ENCODE assay signal across 2 mouse cellular contexts in genomic region chr8:106051068-106051467, GRCm38 (mm10).
TF ChIP-seq lines count a peak whose summit lies in the region.

No protein-coding gene starts in this region.

TF ChIP-seq in CH12.LX, 34 proteins besides CTCF, POLR2A, EP300 and RAD21:
- TF ChIP-seq E2F4 (IDR thresholded peaks at IDR 0.05; ENCODE audit: insufficient replicate concordance, low read depth, low read length) (no peak), ELF1 (IDR thresholded peaks at IDR 0.05; ENCODE audit: low read depth, low read length) (no peak), HCFC1 (IDR thresholded peaks at IDR 0.05; ENCODE audit: low read depth, low read length) (no peak), MEF2A (IDR thresholded peaks at IDR 0.05; ENCODE audit: borderline replicate concordance, low read depth, low read length) (no peak), TCF12 (IDR thresholded peaks at IDR 0.05; ENCODE audit: low read depth, low read length) (peak; percentile 20; the same call in 1 of the 2 replicates), MAX (IDR thresholded peaks at IDR 0.05; ENCODE audit: low read length) (no peak), RCOR1 (conservative IDR thresholded peaks at IDR 0.05; ENCODE audit: low read depth, low read length) (no peak), SMC3 (IDR thresholded peaks at IDR 0.05; ENCODE audit: low read depth, low read length) (no peak), ZMIZ1 (IDR thresholded peaks at IDR 0.05; ENCODE audit: low read depth, low read length) (no peak), USF1 (IDR thresholded peaks at IDR 0.05; ENCODE audit: low read depth, low read length) (no peak), CHD2 (IDR thresholded peaks at IDR 0.05; ENCODE audit: low read length) (no peak), CHD1 (IDR thresholded peaks at IDR 0.05; ENCODE audit: low read depth, low read length) (peak; percentile 63; the same call in 1 of the 2 replicates), TBP (conservative IDR thresholded peaks at IDR 0.05; ENCODE audit: low read depth, low read length) (no peak), JUN (IDR thresholded peaks at IDR 0.05; ENCODE audit: insufficient read depth, low read depth, low read length) (no peak)
TF ChIP-seq in CH12.LX: peak in this region for 2.

TF ChIP-seq in myocyte, 11 proteins besides CTCF, POLR2A, EP300 and RAD21:
- peak; percentile 39 to 80 (median 56) for TF ChIP-seq MYOD1 (IDR thresholded peaks at IDR 0.05; ENCODE audit: control insufficient read depth in 1 of 3, insufficient read length in 2 of 3, low read depth in 2 of 3)
- TF ChIP-seq TCF3 (IDR thresholded peaks at IDR 0.05; ENCODE audit: insufficient read length, low read depth): no peak
- no peak for TF ChIP-seq USF1 (IDR thresholded peaks at IDR 0.05; ENCODE audit: low read depth)
- no peak for TF ChIP-seq MAX (IDR thresholded peaks at IDR 0.05; ENCODE audit: low read depth)
- TF ChIP-seq SRF (IDR thresholded peaks at IDR 0.05; ENCODE audit: control insufficient read depth, insufficient read length, low read depth): no peak
- TF ChIP-seq REST (IDR thresholded peaks at IDR 0.05; ENCODE audit: insufficient read depth, insufficient read length): no peak
- no peak for TF ChIP-seq POLR2AphosphoS2 (IDR thresholded peaks at IDR 0.05; ENCODE audit: insufficient read length, low read depth)
- peak; percentile 76 for TF ChIP-seq TCF12 (IDR thresholded peaks at IDR 0.05; ENCODE audit: insufficient read depth, poor library complexity, severe bottlenecking)
- TF ChIP-seq MYOG (IDR thresholded peaks at IDR 0.05; ENCODE audit: control insufficient read depth in 1 of 3, insufficient read depth in 1 of 3, insufficient read length in 2 of 3, low read depth in 2 of 3): peak in 2 of 3 experiments; percentile 91 to 97
- no peak for TF ChIP-seq CEBPB (IDR thresholded peaks at IDR 0.05; ENCODE audit: insufficient read depth, poor library complexity, severe bottlenecking)
- TF ChIP-seq E2F4 (IDR thresholded peaks at IDR 0.05; ENCODE audit: insufficient read depth): no peak
